Mouse (Mus musculus) small intestine, adult 2 months (tissue): ENCODE results near the gene Pkd1. TPM values are rescaled to one million over a fixed set of nuclear protein-coding genes. Genes with fewer than 3 reads are reported as not detected.

ENCODE experiments used
- H3K27ac ChIP-seq: fragments of 200-500 bp; 2 replicates; pipeline ENCODE4 v1.5.1; 2012; ENCODE audit warnings: low read depth, low read length, control low read depth, inconsistent platforms; ENCODE audit not compliant: insufficient read depth
- H3K27me3 ChIP-seq: fragments of 200-500 bp; 2 replicates; pipeline ENCODE4 v1.6.1; 2012; ENCODE audit warnings: mild to moderate bottlenecking, moderate library complexity, low read length, inconsistent platforms; ENCODE audit not compliant: control insufficient read depth, insufficient read depth
- H3K36me3 ChIP-seq: fragments of 200-500 bp; 2 replicates; pipeline ENCODE4 v1.6.1; 2012; ENCODE audit warnings: mild to moderate bottlenecking, low read length, control low read depth, inconsistent platforms; ENCODE audit not compliant: control insufficient read depth, insufficient read depth
- H3K4me1 ChIP-seq: fragments of 200-500 bp; 2 replicates; pipeline ENCODE4 v1.6.1; 2012; ENCODE audit warnings: low read length, inconsistent platforms, mixed read lengths; ENCODE audit not compliant: control insufficient read depth, insufficient read depth, insufficient read length
- H3K4me3 ChIP-seq: fragments of 200-500 bp; 2 replicates; pipeline ENCODE4 v1.5.1; 2012; ENCODE audit warnings: low read depth, mild to moderate bottlenecking, control low read depth, inconsistent platforms, low read length, moderate library complexity
- CTCF ChIP-seq: fragments of 200-500 bp; IDR thresholded peaks from 2 replicates; pipeline ENCODE4 v1.5.1; 2012; ENCODE audit warnings: low read depth, mild to moderate bottlenecking, control low read depth, inconsistent platforms, low read length, moderate library complexity, mixed read lengths; ENCODE audit not compliant: insufficient replicate concordance, insufficient read length; ENCODE audit errors: extremely low read depth
- POLR2A ChIP-seq: fragments of 200-500 bp; IDR thresholded peaks from 2 replicates; pipeline ENCODE4 v1.6.1; 2012; ENCODE audit warnings: low read depth, mild to moderate bottlenecking, control low read depth, inconsistent platforms, low read length, moderate library complexity
- WGBS: fragments of 180-500 bp; shearing (Covaris S2); methylation state at CpG from one replicate; pipeline ENCODE4 v1.1.7; 2018; 5-methylcytosine and 5-hydroxymethylcytosine counted together
- polyA plus RNA-seq: library from polyadenylated mRNA; depleted of rRNA; stranded (reverse); fragments of >200 nt; gene quantifications from 2 replicates; pipeline ENCODE4 v1.2.3, GENCODE M21; 2012

The Pkd1 gene
- polyA plus RNA-seq, 1 experiment, result 31.9 TPM

DNA sequence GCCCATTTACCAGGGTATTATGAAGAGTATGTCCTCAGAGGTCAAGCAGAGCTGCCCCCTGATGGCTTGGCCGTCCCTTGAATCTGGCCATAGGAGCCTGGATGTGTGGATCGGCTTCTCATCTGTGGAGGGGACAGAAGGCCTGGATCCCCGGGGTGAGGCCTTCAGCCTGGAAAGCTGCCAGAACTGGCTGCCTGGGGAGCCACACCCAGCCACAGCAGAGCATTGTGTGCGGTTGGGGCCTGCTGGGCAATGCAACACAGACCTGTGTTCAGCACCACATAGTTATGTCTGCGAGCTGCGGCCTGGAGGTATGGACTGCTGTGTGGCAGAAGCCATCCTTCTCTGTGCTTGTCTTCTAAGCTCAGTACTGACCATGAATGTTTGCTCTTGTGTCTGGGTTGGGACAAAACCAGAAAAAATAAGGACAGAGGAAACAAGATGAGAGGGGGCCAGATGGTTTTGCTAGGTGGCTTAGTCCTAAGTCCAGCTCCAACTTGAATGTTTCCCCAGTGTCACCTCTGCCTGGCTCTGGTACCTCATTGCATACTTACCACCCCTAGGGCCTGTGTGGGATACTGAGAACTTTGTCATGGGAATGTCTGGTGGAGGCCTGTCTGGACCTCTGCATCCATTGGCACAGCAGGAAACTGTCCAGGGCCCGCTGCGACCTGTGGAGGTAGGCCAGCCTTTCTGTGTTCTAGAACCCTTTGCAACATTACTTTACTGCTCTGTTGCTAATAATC, 17.6 kb downstream of the Pkd1 start:
- H3K27me3 ChIP-seq, result no peaks in the 10 kb centered on the region
- no peak for TF ChIP-seq CTCF
- TF ChIP-seq POLR2A, result no peak
- peaks cover 5% of the 10 kb centered on the region for H3K4me1 ChIP-seq
- H3K36me3 ChIP-seq, result peaks cover 26% of the 10 kb centered on the region
- H3K4me3 ChIP-seq, result no peak overlapping the region
- 39% methylated on average over 8 of the region's 8 CpGs for WGBS
- no peak overlapping the region for H3K27ac ChIP-seq

- Histone ChIP-seq H3K27me3 (no peaks in the 10 kb centered on the region), H3K4me3 (no peak overlapping the region), H3K27ac (no peak overlapping the region), H3K36me3 (peaks cover 30% of the 10 kb centered on the region), H3K4me1 (peaks cover 5% of the 10 kb centered on the region)
- 86% methylated on average over 4 of the region's 4 CpGs for WGBS
- TF ChIP-seq CTCF, result no peak
- TF ChIP-seq POLR2A, result no peak
These were observed 20.2 kb downstream of the Pkd1 start for GRCm38 (mm10) chr17:24569837-24570236.

- 96% methylated on average over 12 of the region's 12 CpGs for WGBS
- TF ChIP-seq CTCF, result no peak
- H3K27me3 ChIP-seq, result no peaks in the 10 kb centered on the region
- H3K4me1 ChIP-seq, result no peaks in the 10 kb centered on the region
- H3K36me3 ChIP-seq, result peaks cover 33% of the 10 kb centered on the region
- no peak overlapping the region for H3K27ac ChIP-seq
- no peak overlapping the region for H3K4me3 ChIP-seq
These were observed 23.1 kb downstream of the Pkd1 start for GRCm38 (mm10) chr17:24572651-24573245.

DNA sequence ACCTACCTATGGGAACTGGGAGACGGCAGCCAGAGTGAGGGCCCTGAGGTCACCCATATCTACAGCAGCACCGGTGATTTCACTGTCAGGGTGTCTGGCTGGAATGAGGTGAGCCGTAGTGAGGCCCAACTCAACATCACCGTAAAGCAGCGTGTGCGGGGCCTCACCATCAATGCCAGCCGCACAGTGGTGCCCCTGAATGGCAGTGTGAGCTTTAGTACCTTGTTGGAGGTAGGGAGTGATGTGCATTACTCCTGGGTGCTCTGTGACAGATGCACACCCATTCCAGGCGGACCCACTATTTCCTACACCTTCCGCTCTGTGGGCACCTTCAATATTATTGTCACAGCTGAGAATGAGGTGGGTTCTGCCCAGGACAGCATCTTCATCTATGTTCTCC, 24.2 kb downstream of the Pkd1 start:
- Histone ChIP-seq H3K27me3 (no peaks in the 10 kb centered on the region), H3K27ac (no peak overlapping the region), H3K4me1 (no peaks in the 10 kb centered on the region), H3K4me3 (no peak overlapping the region), H3K36me3 (peaks cover 31% of the 10 kb centered on the region)
- WGBS, result 92% methylated on average over 9 of the region's 9 CpGs
- TF ChIP-seq POLR2A, result no peak
- no peak for TF ChIP-seq CTCF

GRCm38 (mm10) chr17:24579532-24579931, 29.9 kb downstream of the Pkd1 start:
- WGBS, result 93% methylated on average over 3 of the region's 3 CpGs
- no peaks in the 10 kb centered on the region for H3K4me1 ChIP-seq
- H3K27ac ChIP-seq, result no peak overlapping the region
- H3K27me3 ChIP-seq, result no peaks in the 10 kb centered on the region
- H3K4me3 ChIP-seq, result no peak overlapping the region
- no peak for TF ChIP-seq CTCF
- no peak for TF ChIP-seq POLR2A
- H3K36me3 ChIP-seq, result peaks cover 31% of the 10 kb centered on the region

DNA sequence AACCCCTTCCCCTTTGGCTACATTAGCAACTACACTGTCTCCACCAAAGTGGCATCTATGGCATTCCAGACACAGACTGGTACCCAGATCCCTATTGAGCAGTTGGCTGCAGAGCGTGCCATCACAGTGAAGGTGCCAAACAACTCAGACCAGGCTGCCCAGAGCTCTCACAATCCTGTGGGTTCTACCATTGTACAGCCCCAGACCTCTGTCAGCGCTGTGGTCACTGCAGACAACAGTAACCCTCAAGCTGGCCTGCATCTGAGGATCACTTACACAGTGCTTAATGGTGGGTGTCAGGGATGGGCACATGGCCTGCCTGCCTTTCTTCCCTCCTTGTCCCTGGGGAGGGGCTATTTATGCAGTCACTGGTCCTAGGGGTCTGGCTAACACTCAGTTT, 30.7 kb downstream of the Pkd1 start:
- Histone ChIP-seq H3K27ac (no peak overlapping the region), H3K27me3 (no peaks in the 10 kb centered on the region), H3K4me3 (no peak overlapping the region), H3K36me3 (peaks cover 31% of the 10 kb centered on the region), H3K4me1 (no peaks in the 10 kb centered on the region)
- no peak for TF ChIP-seq POLR2A
- no peak for TF ChIP-seq CTCF
- WGBS, result 96% methylated on average over 2 of the region's 2 CpGs

- peaks cover 51% of the 10 kb centered on the region for H3K36me3 ChIP-seq
- 75% methylated on average over 5 of the region's 5 CpGs for WGBS
- H3K4me3 ChIP-seq, result no peak overlapping the region
- no peaks in the 10 kb centered on the region for H3K27me3 ChIP-seq
- no peak for TF ChIP-seq POLR2A
- no peak for TF ChIP-seq CTCF
- H3K27ac ChIP-seq, result no peak overlapping the region
- H3K4me1 ChIP-seq, result no peaks in the 10 kb centered on the region
These were observed 34.2 kb downstream of the Pkd1 start for GRCm38 (mm10) chr17:24583599-24584460.
